Mouse (Mus musculus): Measurements from ENCODE around the gene Tmem163.

Gene Tmem163

DNA sequence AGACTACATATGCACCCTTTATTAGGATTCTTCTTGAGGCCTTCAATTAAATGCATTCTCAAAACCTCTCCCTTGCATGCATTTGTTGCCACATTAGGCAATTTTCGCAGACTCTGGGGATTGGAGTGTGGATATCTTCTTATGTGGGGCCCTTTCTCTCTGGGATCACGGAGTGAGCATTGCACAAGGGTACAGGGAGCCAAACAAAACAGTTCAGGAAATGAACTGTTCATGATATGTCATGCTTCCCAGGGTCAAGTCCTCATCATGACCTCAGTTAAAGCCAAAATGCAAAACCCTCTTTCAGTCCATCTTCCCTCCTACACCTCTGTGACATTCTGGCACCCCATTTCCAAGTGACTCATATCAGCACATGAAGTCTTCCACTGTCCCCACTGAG lies 27.8 kb downstream of the Tmem163 start:
- no peak for DNase-seq (ENCODE audit: low spot score in 2 of 2)

DNA sequence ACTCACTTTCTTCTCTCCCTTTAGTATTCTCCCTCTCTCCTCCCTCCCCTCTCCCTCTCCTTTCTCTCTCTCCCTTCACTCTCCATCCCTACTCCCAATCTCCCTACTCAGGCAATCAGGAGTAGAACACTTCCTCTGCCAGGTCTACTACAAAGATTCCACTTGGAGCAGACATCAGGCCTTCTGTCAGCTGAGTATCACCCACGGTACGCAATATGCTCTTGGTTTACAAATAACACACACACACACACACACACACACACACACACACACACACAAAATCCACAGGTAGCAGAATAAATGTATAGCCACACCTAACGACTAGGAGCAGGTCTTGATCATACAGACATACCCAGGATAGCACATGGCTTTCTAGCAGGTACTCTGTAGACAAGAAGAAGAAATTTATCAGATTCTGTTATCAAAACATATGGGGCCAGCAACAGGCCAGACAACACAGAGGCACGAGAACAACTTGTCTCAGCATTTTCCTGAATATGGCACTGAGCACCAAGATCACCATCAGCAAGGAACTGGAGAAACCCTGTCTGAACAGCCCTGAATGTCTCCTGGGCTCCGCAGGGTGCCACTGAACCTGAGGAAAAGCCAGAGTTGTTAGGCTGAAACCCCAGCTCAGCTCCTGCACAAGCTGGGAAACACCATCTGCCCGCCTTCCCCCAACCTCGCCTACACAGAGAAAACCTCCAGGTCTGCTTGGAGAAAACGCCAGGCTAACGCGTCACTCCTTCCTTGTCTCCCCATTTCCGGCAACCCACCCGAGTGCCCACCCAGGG lies 36.2 kb downstream of the Tmem163 start:
- DNase-seq (ENCODE audit: low spot score in 2 of 2) = no peak

- no peak for DNase-seq (ENCODE audit: low spot score in 2 of 2)
Observed at GRCm38 (mm10) chr1:127637917-127638316, 41.4 kb downstream of the Tmem163 start.

- no peak for DNase-seq (ENCODE audit: low spot score in 2 of 2)
Observed at GRCm38 (mm10) chr1:127627151-127627550, 52.2 kb downstream of the Tmem163 start.

DNA sequence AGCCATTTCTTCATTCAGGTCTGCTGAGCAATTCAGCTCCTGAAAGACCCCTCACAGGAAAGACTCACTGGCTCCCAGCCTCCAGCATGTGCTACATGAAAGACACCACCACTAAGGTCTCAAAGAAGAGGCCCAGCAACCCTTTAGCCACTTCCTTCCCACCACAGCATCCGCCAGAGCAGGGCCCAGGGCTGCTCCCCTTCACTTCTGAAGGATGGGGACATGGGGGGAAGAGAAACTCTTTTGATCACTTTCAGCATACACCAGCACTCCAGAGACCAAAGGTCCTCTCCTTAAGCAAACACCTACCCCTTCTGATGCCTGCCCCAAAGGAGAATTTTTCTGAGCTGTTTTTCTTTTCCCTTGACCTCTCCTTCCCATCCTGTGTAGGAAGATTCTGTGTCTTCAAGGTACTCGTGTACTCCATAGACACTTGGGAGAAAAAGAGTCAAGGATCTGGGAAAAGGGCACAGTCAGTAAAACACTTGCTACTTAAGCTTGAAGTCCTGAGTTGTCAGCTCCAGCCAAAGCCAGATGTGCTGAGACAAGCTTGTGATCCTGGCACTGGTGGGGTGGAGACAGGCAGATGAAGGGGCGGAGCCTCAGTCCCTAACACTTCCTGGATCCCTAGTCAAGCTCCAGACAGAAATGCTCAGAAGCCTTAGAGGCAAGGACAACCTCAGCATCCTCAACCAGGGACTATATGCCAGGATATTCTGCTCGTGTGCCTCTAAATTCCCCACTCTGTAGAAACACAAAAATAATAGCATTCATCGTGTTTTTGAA lies 53.6 kb downstream of the Tmem163 start:
- no peak for DNase-seq (ENCODE audit: low spot score in 2 of 2)

DNA sequence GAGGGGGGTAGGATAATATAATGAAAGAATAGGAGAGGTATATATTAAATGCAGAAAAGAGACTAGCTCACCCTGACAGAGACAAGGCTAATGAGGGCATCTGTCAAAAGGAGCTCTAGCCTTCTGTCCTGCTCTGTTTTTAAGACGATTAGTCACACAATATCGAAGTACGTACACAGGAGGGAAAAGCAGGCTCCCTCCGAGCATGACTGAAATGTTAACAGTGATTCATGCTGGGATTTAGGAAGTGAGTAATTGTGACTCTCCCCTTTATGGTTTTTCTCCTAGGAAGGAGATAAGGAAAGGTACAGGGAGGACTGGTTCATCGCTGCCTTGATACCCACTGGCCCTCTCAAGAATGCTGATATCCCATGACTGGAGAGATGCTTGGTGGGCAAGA lies 57.0 kb downstream of the Tmem163 start:
- no peak for DNase-seq (ENCODE audit: low spot score in 2 of 2)

DNA sequence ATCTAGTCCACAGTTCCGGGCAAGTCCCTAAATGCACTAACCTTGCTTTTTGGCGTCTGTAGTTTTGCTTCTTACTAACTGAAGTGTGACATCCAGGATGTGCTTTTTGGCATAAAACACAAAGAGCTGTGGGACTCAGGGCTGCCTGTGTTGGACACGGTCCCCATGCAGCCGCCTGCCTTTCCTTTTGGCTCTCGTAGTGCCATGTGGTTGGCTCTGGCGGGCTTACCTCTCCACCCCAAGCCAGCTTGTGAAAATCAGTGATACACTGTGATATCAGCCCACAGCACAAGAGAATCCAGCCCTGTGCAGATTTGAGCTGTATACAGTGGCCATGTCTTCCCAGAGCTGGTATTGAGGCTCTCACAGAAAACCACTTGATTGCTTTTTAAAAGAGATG lies 60.3 kb downstream of the Tmem163 start:
- DNase-seq (ENCODE audit: low spot score in 2 of 2) = peak in 1 of 2 experiments; percentile 9

DNA sequence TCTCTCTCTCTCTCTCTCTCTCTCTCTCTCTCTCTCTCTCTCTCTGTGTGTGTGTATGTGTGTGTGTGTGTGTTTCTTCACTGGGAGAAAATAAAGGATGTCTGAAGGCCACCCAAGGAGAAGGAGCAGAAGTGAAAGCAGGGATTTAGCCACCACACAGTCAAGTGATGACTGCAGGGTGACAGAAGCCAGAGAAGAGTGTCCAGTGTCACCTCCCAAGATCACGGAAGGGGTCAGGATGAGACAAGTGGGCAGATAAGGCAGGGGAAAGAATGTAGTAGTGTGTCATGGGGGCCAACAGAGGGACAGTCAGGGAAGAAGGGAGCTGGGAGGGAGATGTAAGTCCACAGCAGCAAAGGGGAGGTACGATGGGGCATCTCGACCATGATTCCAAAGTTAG lies 69.0 kb downstream of the Tmem163 start:
- DNase-seq (ENCODE audit: low spot score in 2 of 2) = no peak

GRCm38 (mm10) chr1:127609814-127610213 lies 69.5 kb downstream of the Tmem163 start:
- DNase-seq (ENCODE audit: low spot score in 2 of 2) = no peak

GRCm38 (mm10) chr1:127608326-127608725 lies 71.0 kb downstream of the Tmem163 start:
- DNase-seq (ENCODE audit: low spot score in 2 of 2) = no peak

GRCm38 (mm10) chr1:127603697-127604631 lies 75.4 kb downstream of the Tmem163 start:
- no peak for DNase-seq (ENCODE audit: low spot score in 2 of 2)

DNA sequence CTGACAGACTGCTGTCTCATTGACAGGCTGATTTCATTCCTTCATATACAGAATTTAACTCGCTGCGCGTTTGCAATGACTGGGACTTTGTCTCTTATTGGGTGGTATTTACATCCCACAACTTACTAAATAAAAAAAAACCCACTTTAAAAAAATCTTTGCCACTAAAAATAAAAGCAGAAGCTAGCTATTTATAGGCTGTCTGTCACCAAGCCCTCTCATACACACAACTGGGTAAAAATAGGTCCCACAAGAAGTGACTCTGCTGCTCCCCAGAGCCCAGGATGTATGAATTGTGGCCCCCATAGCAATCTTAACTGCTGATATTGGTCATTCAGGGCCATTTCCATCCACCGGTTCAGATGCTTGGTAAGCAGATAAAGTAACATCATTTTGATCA lies 83.2 kb downstream of the Tmem163 start:
- DNase-seq (ENCODE audit: low spot score in 2 of 2) = no peak

- no peak for DNase-seq (ENCODE audit: low spot score in 2 of 2)
Observed at GRCm38 (mm10) chr1:127595735-127596134, 83.6 kb downstream of the Tmem163 start.

- no peak for DNase-seq (ENCODE audit: low spot score in 2 of 2)
Observed at GRCm38 (mm10) chr1:127589542-127589941, 89.8 kb downstream of the Tmem163 start.

- DNase-seq (ENCODE audit: low spot score in 2 of 2) = no peak
Observed at GRCm38 (mm10) chr1:127587071-127587470, 92.3 kb downstream of the Tmem163 start.

DNA sequence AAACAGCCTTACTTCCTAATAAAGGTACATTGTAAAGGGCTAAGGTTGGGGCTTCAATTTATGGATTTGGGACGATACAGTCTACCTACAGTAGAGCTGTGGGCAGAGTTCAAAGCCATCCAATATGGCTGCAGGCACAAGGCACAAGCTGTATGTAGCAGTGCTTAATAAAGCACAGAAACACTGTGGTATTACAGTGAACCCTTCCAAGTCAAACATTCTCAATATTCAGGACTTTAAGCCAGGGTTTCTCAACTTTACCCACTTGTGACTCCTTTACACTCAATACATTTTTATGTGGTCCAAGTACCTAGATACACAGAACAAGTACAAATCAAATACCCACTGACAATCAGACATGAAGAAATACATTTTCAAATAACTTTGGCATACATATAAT lies 93.2 kb downstream of the Tmem163 start:
- no peak for DNase-seq (ENCODE audit: low spot score in 2 of 2)

GRCm38 (mm10) chr1:127577981-127578380 lies 101.4 kb downstream of the Tmem163 start:
- no peak for DNase-seq (ENCODE audit: low spot score in 2 of 2)

DNA sequence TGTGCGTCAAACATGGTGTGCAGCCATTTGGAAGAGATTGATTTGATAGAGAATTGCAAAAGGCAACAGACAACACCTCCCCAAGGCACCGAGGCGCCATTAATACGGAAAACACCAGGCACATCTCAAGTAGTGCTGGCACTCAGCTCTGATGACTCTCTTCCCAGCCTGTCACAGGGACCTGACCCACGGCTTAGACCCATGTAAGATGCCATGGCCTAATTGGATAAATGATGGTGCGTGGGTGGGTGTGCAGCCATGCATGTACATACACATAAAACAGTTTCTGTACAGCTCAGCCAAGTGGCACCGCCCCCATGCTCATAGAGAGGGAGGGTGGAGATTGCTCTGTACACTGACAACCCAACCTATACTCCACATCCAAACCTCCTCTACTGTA lies 102.3 kb downstream of the Tmem163 start:
- DNase-seq (ENCODE audit: low spot score in 2 of 2) = no peak

DNA sequence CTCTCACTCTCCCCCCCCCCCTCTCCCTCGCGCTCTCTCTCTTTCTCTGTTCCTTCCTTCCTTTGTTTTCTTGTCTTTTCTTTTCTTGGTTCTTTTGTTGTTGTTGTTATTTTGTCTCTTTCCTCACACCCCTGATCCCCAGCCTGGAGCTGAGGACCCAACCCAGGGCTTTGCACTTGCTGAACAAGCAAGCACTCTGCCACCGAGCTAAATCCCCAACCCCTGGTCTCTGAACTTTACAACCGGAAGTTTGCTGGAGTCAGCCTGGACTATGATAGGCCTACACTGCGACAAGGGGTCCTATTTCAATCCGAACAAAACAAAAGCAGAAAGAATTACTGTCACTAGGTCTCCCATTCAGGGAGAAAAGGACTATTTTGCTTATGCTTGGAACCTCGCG lies 102.8 kb downstream of the Tmem163 start:
- no peak for DNase-seq (ENCODE audit: low spot score in 2 of 2)

- no peak for DNase-seq (ENCODE audit: low spot score in 2 of 2)
Observed at GRCm38 (mm10) chr1:127576143-127576542, 103.2 kb downstream of the Tmem163 start.

GRCm38 (mm10) chr1:127575692-127576091 lies 103.7 kb downstream of the Tmem163 start:
- DNase-seq (ENCODE audit: low spot score in 2 of 2) = no peak

- DNase-seq (ENCODE audit: low spot score in 2 of 2) = no peak
Observed at GRCm38 (mm10) chr1:127573186-127573585, 106.2 kb downstream of the Tmem163 start.
